Mouse (Mus musculus) intestine, embryonic 14.5 days (tissue): ENCODE data around the gene Tomt. TPM values are rescaled to one million over a fixed set of nuclear protein-coding genes. Genes with fewer than 3 reads are reported as not detected.
"Not testable (repeated sequence)": the region's sequence is repeated elsewhere in the genome, so short reads cannot be mapped to it uniquely, and the experiment has no call there.

ENCODE experiments used
- ATAC-seq: fragments of 200-750 bp; cut with Nextera tagmentation; replicated peaks from 2 replicates; pipeline ENCODE4 v1.8.0; 2017; ENCODE audit warnings: low read depth, moderate number of reproducible peaks, moderate TSS enrichment, moderate library complexity; ENCODE audit not compliant: low FRiP score, low TSS enrichment
- DNase-seq: peaks from one replicate; pipeline ENCODE4 v3.0.0-alpha.2; 2018; ENCODE audit warnings: low spot score
- H3K27ac ChIP-seq: fragments of 300-500 bp; sonication (generic); 2 replicates; pipeline ENCODE4 v1.5.1; 2014; ENCODE audit warnings: low read depth, mild to moderate bottlenecking, control low read depth
- H3K27me3 ChIP-seq: fragments of 300-500 bp; sonication (generic); replicated peaks from 2 replicates; pipeline ENCODE4 v1.6.1; 2014; ENCODE audit warnings: low read length, control low read depth; ENCODE audit not compliant: control insufficient read depth, insufficient read depth
- H3K36me3 ChIP-seq: fragments of 300-500 bp; sonication (generic); 2 replicates; pipeline ENCODE4 v1.6.1; 2014; ENCODE audit warnings: low read length, control low read depth; ENCODE audit not compliant: control insufficient read depth, insufficient read depth
- H3K4me1 ChIP-seq: fragments of 300-500 bp; sonication (generic); replicated peaks from 2 replicates; pipeline ENCODE4 v1.6.1; 2014; ENCODE audit warnings: low read length, control low read depth, mixed read lengths; ENCODE audit not compliant: control insufficient read depth, insufficient read depth
- H3K4me2 ChIP-seq: fragments of 300-500 bp; sonication (generic); 2 replicates; pipeline ENCODE4 v1.6.1; 2014; ENCODE audit warnings: low read length
- H3K4me3 ChIP-seq: fragments of 300-500 bp; sonication (generic); 2 replicates; pipeline ENCODE4 v1.5.1; 2014; ENCODE audit warnings: low read depth, low read length, control low read depth, mixed read lengths
- H3K9ac ChIP-seq: fragments of 300-500 bp; sonication (generic); 2 replicates; pipeline ENCODE4 v1.6.1; 2014; ENCODE audit warnings: mild to moderate bottlenecking, low read length
- H3K9me3 ChIP-seq: fragments of 300-500 bp; sonication (generic); 2 replicates; pipeline ENCODE4 v1.6.1; 2016; ENCODE audit warnings: low read length, control low read depth; ENCODE audit not compliant: control insufficient read depth
- WGBS: fragments of 180-500 bp; shearing (Covaris S2); extraction: QIAGEN DNeasy Blood & Tissue Kit; methylation state at CpG from one replicate; pipeline ENCODE4 v1.1.7; 2014; 5-methylcytosine and 5-hydroxymethylcytosine counted together
- polyA plus RNA-seq: library from polyadenylated mRNA; unstranded; fragments of >200 nt; fragmentation: Nextera tagmentation; extraction: Ambion mirVana; gene quantifications from 2 replicates; pipeline ENCODE4 v1.2.1, GENCODE M21; 2014

The Tomt gene
- 0.44 and 0.97 TPM in 2 replicates for polyA plus RNA-seq

DNA sequence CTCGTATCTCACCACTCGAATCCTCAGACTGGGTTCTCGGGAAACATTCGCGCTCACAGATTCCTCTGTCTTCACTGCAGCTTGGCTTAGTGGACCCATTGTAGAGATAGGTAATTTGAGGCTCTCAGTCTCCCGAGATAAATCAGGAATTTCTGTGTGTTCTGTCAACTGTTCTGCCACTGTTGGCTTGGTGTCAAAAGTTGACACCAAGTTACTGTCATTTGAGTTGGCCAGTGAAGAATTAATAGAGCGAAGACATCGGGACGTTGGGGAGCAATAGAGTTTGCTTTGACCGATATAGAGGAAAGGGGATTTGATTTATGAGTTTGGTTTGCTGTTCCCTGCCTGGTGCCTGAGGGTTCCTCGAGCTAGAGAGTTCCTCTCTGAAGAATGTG is at the start of gene Tomt:
Tomt (minus strand) TSS at position 73 of the 395 bp plus-strand sequence.
- Histone ChIP-seq H3K4me1 (peaks cover 21% of the 10 kb centered on the region), H3K27me3 (no peaks in the 10 kb centered on the region), H3K4me2 (peak within 1 kb of the TSS; percentile 90), H3K27ac (peak within 1 kb of the TSS; percentile 96), H3K36me3 (peaks cover 21% of the 10 kb centered on the region), H3K9me3 (no peaks in the 10 kb centered on the region), H3K9ac (peak within 1 kb of the TSS; percentile 90), H3K4me3 (peak within 1 kb of the TSS; percentile 93)
- WGBS, result 14% methylated on average over 11 of the region's 11 CpGs
- DNase-seq, result no peak
- ATAC-seq, result no peak

DNA sequence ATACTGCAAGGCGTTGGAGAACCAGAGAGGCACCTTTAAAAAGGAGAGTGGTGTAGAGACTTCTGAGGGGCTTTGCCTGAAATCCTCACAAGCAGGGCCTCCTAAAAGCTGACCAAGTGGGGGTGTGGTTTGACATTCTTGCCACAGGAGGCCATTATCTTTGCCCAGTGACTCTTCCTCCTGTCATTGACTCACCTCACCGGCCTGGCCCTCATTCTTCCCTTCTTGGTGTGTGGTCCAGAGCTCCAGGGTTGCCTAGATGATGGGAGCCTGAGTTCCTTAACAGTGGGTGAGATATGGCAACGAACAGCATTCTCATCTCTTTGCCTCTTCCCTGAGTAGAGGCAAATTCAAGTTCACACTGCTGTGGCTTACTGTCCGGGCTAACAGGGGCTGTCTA is 49.7 kb upstream of the Tomt start:
- Histone ChIP-seq H3K4me3 (no peak overlapping the region), H3K36me3 (no peaks in the 10 kb centered on the region), H3K9ac (no peak overlapping the region), H3K27me3 (no peaks in the 10 kb centered on the region), H3K9me3 (no peaks in the 10 kb centered on the region), H3K27ac (no peak overlapping the region), H3K4me2 (no peak overlapping the region), H3K4me1 (no peaks in the 10 kb centered on the region)
- 65% methylated on average over 4 of the region's 4 CpGs for WGBS
- no peak for ATAC-seq
- DNase-seq, result peak; percentile 28

DNA sequence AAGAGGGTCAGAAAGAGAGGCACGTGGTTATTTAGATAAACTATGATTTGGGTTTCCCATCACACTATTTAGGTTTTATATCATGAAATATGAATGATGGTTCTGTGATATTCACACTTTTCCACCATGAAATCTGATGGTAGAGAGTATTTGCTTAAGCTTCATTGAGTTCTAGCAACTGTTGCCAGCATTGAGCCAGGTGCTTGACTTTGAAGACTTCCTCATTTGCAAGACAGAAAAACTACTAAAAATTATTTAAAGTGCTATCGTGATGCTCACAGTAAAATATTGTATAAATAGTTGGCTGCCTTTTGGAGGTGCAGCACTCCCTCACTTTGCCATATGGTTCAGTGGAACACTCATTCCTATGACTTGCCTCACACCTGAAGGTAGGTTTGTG is 49.1 kb upstream of the Tomt start:
- Histone ChIP-seq H3K9me3 (no peaks in the 10 kb centered on the region), H3K4me2 (no peak overlapping the region), H3K36me3 (no peaks in the 10 kb centered on the region), H3K27me3 (no peaks in the 10 kb centered on the region), H3K4me1 (no peaks in the 10 kb centered on the region), H3K4me3 (no peak overlapping the region), H3K9ac (no peak overlapping the region), H3K27ac (no peak overlapping the region)
- WGBS, result 85% methylated on average over 2 of the region's 2 CpGs
- no peak for DNase-seq
- no peak for ATAC-seq

DNA sequence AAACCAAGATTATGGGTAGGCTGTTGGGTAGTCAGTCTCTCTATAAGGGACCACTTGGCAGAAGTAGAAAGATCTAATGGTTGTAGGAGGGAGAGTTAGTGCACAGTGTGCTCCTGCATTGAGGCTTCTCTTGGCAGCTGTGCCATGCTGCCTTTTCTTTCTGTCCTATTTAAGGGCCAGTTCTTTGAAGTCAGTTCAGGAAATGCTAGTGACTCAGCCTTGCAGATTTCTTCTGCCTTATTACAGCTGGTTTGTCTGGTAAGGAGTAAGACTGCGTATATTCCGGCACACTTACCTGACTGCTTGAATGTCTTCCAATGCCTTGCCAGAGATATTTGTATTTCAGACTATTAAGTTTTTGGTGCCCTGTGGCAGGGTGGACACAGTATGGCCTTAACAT is 48.0 kb upstream of the Tomt start:
- Histone ChIP-seq H3K4me2 (no peak overlapping the region), H3K27me3 (no peaks in the 10 kb centered on the region), H3K4me1 (no peaks in the 10 kb centered on the region), H3K27ac (no peak overlapping the region), H3K36me3 (no peaks in the 10 kb centered on the region), H3K9ac (no peak overlapping the region), H3K4me3 (no peak overlapping the region), H3K9me3 (no peaks in the 10 kb centered on the region)
- ATAC-seq, result no peak
- 95% methylated on average over 2 of the region's 2 CpGs for WGBS
- peak; percentile 39 for DNase-seq

DNA sequence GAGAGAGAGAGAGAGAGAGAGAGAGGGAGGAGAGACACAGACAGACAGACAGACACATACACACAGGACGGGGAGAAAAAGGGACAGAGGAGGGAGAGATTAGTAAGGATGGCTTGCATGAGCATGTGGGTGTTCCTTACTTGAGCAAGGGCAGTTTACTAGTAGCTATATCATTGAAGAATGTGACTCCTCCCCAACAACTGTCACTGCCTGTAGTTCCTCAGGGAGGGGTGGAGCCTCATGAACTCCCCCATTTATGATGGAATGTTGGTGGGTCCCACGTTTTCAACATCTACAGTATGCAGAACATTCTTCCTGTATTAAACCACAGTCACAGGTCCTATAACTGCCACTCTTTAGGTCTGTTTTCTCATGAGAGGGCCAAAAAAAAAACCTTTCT is 45.9 kb upstream of the Tomt start:
- Histone ChIP-seq H3K9me3 (no peaks in the 10 kb centered on the region), H3K4me1 (no peaks in the 10 kb centered on the region), H3K36me3 (no peaks in the 10 kb centered on the region), H3K4me2 (no peak overlapping the region), H3K27ac (peak overlapping the region; percentile 71; the same call in 1 of the 2 replicates), H3K9ac (no peak overlapping the region), H3K4me3 (no peak overlapping the region), H3K27me3 (no peaks in the 10 kb centered on the region)
- WGBS, result 45% methylated on average over 2 of the region's 2 CpGs
- ATAC-seq (no peak), DNase-seq (peak; percentile 45)

DNA sequence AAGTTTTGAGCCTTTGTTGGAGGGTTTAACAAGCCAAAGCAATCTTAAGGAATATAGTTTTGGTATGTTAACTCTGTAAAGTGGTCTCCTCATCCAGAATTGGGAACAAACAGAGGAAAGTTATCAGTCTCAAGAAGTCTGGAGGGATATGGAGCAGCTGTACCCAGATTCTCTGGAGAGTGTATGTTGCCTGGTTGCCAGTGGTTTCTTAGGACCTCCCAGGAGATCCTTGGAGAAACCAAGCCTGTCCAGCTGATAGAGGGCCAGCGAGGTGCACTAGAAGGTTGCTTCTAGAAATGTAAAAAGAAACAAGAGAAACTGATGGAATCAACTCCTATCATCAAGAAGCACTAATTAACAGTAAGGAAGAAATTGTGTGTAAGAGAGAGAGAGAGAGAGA is 45.5 kb upstream of the Tomt start:
- Histone ChIP-seq H3K9me3 (no peaks in the 10 kb centered on the region), H3K36me3 (no peaks in the 10 kb centered on the region), H3K4me3 (no peak overlapping the region), H3K27ac (peak overlapping the region; percentile 71; the same call in 1 of the 2 replicates), H3K27me3 (no peaks in the 10 kb centered on the region), H3K9ac (no peak overlapping the region), H3K4me1 (no peaks in the 10 kb centered on the region), H3K4me2 (no peak overlapping the region)
- WGBS, result 72% methylated on average over 1 of the region's 1 CpGs
- ATAC-seq (no peak), DNase-seq (peak; percentile 37)

DNA sequence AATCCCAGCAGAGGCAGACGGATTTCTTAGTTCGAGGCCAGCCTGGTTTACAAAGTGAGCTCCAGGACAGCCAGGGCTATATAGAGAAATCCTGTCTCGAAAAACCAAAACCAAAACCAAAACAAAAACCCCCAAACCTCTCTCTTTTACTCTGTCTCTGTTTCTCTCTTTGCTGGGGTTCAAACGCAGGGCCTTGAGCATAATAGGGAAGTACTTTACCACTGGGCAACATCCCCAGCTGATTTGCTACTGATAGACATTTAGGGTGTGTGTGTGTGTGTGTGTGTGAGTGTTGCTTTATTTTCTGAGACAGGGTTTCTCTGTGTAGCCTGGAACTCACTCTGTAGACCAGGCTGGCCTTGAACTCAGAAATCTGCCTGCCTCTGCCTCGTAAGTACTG is 42.8 kb upstream of the Tomt start:
- not testable (repeated sequence) for H3K27me3 ChIP-seq, H3K27ac ChIP-seq, ATAC-seq, H3K4me2 ChIP-seq, H3K9me3 ChIP-seq, H3K4me1 ChIP-seq, H3K4me3 ChIP-seq, H3K36me3 ChIP-seq, H3K9ac ChIP-seq
- WGBS, result 87% methylated on average over 5 of the region's 5 CpGs
- DNase-seq, result peak; percentile 34

DNA sequence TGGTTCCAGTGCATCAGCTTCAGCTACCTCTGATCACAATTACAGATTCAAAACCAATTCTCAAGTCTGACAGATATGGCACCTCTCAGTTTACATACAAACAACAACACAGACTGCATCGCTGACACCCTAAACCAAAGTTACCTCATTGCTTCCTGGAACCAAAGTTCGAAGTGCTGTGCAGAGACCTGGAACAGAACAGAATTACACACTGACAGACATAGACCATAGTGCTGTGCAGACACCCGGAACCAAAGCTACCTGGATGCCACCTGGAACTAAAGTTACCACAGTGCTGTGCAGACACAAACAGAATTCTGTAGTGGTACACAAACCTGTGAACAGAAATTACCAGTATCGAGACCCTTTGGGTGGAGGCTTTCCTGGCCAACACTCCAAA is 33.6 kb upstream of the Tomt start:
- Histone ChIP-seq H3K9ac (no peak overlapping the region), H3K4me3 (no peak overlapping the region), H3K4me2 (no peak overlapping the region), H3K36me3 (0 out of 2 replicates have a peak, but pooled peaks cover 4% of the 10 kb centered on the region), H3K9me3 (no peaks in the 10 kb centered on the region), H3K27me3 (no peaks in the 10 kb centered on the region), H3K27ac (no peak overlapping the region), H3K4me1 (0 out of 2 replicates have a peak, but pooled peaks cover 5% of the 10 kb centered on the region)
- ATAC-seq (no peak), DNase-seq (no peak)
- WGBS, result 93% methylated on average over 4 of the region's 4 CpGs

DNA sequence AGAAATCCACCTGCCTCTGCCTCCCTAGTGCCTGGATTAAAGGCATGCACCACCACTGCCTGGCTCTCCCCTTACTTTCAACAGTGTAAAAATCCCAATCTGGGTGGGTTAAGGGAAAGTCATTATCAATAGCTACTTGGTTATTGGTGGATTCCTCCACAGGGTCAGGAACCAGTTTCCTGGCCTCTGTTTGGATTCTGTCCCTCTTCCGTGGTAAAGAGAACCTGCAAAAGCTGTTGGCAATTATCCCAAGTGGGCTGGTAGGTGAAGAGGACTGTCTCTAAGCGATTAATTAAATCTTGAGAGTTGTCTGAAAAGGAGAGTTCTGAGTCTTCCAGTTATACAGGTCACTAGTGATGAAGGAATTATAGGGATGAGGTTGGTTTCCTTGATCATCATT is 32.2 kb upstream of the Tomt start:
- ATAC-seq (no peak), DNase-seq (no peak)
- Histone ChIP-seq H3K27me3 (no peaks in the 10 kb centered on the region), H3K36me3 (0 out of 2 replicates have a peak, but pooled peaks cover 4% of the 10 kb centered on the region), H3K4me3 (no peak overlapping the region), H3K9ac (no peak overlapping the region), H3K4me2 (no peak overlapping the region), H3K9me3 (no peaks in the 10 kb centered on the region), H3K27ac (no peak overlapping the region), H3K4me1 (0 out of 2 replicates have a peak, but pooled peaks cover 5% of the 10 kb centered on the region)
- WGBS, result 88% methylated on average over 2 of the region's 2 CpGs
